Mouse (Mus musculus) neural tube, embryonic 12.5 days (tissue): Measurements from ENCODE around the gene Gmip. TPM values are rescaled to one million over a fixed set of nuclear protein-coding genes. Genes with fewer than 3 reads are reported as not detected.

Experiments used
- ATAC-seq: fragments of 200-750 bp; cut with Nextera tagmentation; 2 replicates; pipeline ENCODE4 v1.8.0; 2017; ENCODE audit warnings: low read depth, mild to moderate bottlenecking, moderate TSS enrichment, moderate library complexity; ENCODE audit not compliant: low FRiP score
- H3K27ac ChIP-seq: fragments of 300-500 bp; sonication (generic); 2 replicates; pipeline ENCODE4 v1.5.1; 2016
- H3K27me3 ChIP-seq: fragments of 300-500 bp; sonication (generic); replicated peaks from 2 replicates; pipeline ENCODE4 v1.6.1; 2016; ENCODE audit warnings: mild to moderate bottlenecking
- H3K36me3 ChIP-seq: fragments of 300-500 bp; sonication (generic); 2 replicates; pipeline ENCODE4 v1.6.1; 2016; ENCODE audit warnings: mild to moderate bottlenecking
- H3K4me1 ChIP-seq: fragments of 300-500 bp; sonication (generic); 2 replicates; pipeline ENCODE4 v1.6.1; 2016
- H3K4me2 ChIP-seq: fragments of 300-500 bp; sonication (generic); replicated peaks from 2 replicates; pipeline ENCODE4 v1.6.1; 2016; ENCODE audit warnings: mild to moderate bottlenecking
- H3K4me3 ChIP-seq: fragments of 300-500 bp; sonication (generic); 2 replicates; pipeline ENCODE4 v1.5.1; 2016
- H3K9ac ChIP-seq: fragments of 300-500 bp; sonication (generic); 2 replicates; pipeline ENCODE4 v1.6.1; 2016; ENCODE audit warnings: mild to moderate bottlenecking
- H3K9me3 ChIP-seq: fragments of 300-500 bp; sonication (generic); 2 replicates; pipeline ENCODE4 v1.6.1; 2016; ENCODE audit warnings: mild to moderate bottlenecking
- WGBS: fragments of 180-500 bp; shearing (Covaris S2); methylation state at CpG from one replicate; pipeline ENCODE4 v1.1.7; 2016; 5-methylcytosine and 5-hydroxymethylcytosine counted together
- polyA plus RNA-seq: library from polyadenylated mRNA; unstranded; fragments of >200 nt; fragmentation: Nextera tagmentation; extraction: Ambion mirVana; gene quantifications from 2 replicates; pipeline ENCODE4 v1.2.1, GENCODE M21; 2016

The Gmip gene
- polyA plus RNA-seq = 24.9 and 28.0 TPM in 2 replicates

- Histone ChIP-seq H3K4me2 (peak within 1 kb of the TSS; percentile 87), H3K27me3 (no peaks in the 10 kb centered on the region), H3K4me3 (peak within 1 kb of the TSS; percentile 47), H3K27ac (peak within 1 kb of the TSS; percentile 50; the same call in 1 of the 2 replicates), H3K4me1 (peaks cover 16% of the 10 kb centered on the region), H3K36me3 (peaks cover 55% of the 10 kb centered on the region), H3K9me3 (no peaks in the 10 kb centered on the region), H3K9ac (peak within 1 kb of the TSS; percentile 79)
- ATAC-seq = peak; percentile 78
- 5% methylated on average over 26 of the region's 28 CpGs for WGBS
These were observed at the start of gene Gmip for GRCm38 (mm10) chr8:69808094-69808863. Gene Gmip (plus strand): TSS chr8:69808679.

GRCm38 (mm10) chr8:69761814-69762445, 46.5 kb upstream of the Gmip start:
- H3K27me3 ChIP-seq = no peaks in the 10 kb centered on the region
- H3K4me3 ChIP-seq = no peak overlapping the region
- no peaks in the 10 kb centered on the region for H3K9me3 ChIP-seq
- no peak overlapping the region for H3K9ac ChIP-seq
- no peak overlapping the region for H3K4me2 ChIP-seq
- H3K36me3 ChIP-seq = peaks cover 64% of the 10 kb centered on the region
- no peak for ATAC-seq
- no peak overlapping the region for H3K27ac ChIP-seq
- no peaks in the 10 kb centered on the region for H3K4me1 ChIP-seq
- WGBS = 91% methylated on average over 4 of the region's 4 CpGs

- Histone ChIP-seq H3K36me3 (peaks cover 39% of the 10 kb centered on the region), H3K4me3 (no peak overlapping the region), H3K9ac (no peak overlapping the region), H3K9me3 (no peaks in the 10 kb centered on the region), H3K4me1 (peaks cover 19% of the 10 kb centered on the region), H3K4me2 (no peak overlapping the region), H3K27me3 (no peaks in the 10 kb centered on the region), H3K27ac (no peak overlapping the region)
- 91% methylated on average over 9 of the region's 9 CpGs for WGBS
- ATAC-seq = no peak
These were observed 37.3 kb upstream of the Gmip start for GRCm38 (mm10) chr8:69771221-69771620.

- peaks cover 32% of the 10 kb centered on the region for H3K36me3 ChIP-seq
- ATAC-seq = no peak
- H3K4me2 ChIP-seq = 0 out of 2 replicates have a peak overlapping the region, but pooled peaks have one; percentile 10
- H3K4me3 ChIP-seq = no peak overlapping the region
- H3K9me3 ChIP-seq = no peaks in the 10 kb centered on the region
- 80% methylated on average over 2 of the region's 2 CpGs for WGBS
- H3K4me1 ChIP-seq = peaks cover 19% of the 10 kb centered on the region
- no peak overlapping the region for H3K9ac ChIP-seq
- no peak overlapping the region for H3K27ac ChIP-seq
- no peaks in the 10 kb centered on the region for H3K27me3 ChIP-seq
These were observed 36.4 kb upstream of the Gmip start for GRCm38 (mm10) chr8:69772106-69772505.

GRCm38 (mm10) chr8:69774503-69775148, 33.9 kb upstream of the Gmip start, which contains the start of gene Gm20422:
Gene Gm20422 (minus strand): TSS chr8:69774886.
- Histone ChIP-seq H3K27me3 (no peaks in the 10 kb centered on the region), H3K9me3 (no peaks in the 10 kb centered on the region), H3K4me2 (peak within 1 kb of the TSS; percentile 69), H3K9ac (peak within 1 kb of the TSS; percentile 94), H3K4me1 (peaks cover 19% of the 10 kb centered on the region), H3K4me3 (peak within 1 kb of the TSS; percentile 77), H3K36me3 (peaks cover 8% of the 10 kb centered on the region), H3K27ac (peak within 1 kb of the TSS; percentile 99)
- peak; percentile 99 for ATAC-seq
- under 1% methylated on average over 41 of the region's 41 CpGs for WGBS

GRCm38 (mm10) chr8:69775149-69775534, 33.3 kb upstream of the Gmip start:
- peaks cover 4% of the 10 kb centered on the region; the same call in 1 of the 2 replicates for H3K36me3 ChIP-seq
- H3K27ac ChIP-seq = no peak overlapping the region
- 66% methylated on average over 2 of the region's 2 CpGs for WGBS
- ATAC-seq = peak; percentile 36; the same call in 1 of the 2 replicates
- H3K9ac ChIP-seq = no peak overlapping the region
- H3K4me1 ChIP-seq = peaks cover 19% of the 10 kb centered on the region
- H3K27me3 ChIP-seq = no peaks in the 10 kb centered on the region
- H3K9me3 ChIP-seq = no peaks in the 10 kb centered on the region
- H3K4me3 ChIP-seq = peak overlapping the region; percentile 77; the same call in 1 of the 2 replicates
- H3K4me2 ChIP-seq = peak overlapping the region; percentile 69

GRCm38 (mm10) chr8:69777111-69777510, 31.4 kb upstream of the Gmip start:
- H3K4me3 ChIP-seq = no peak overlapping the region
- no peak overlapping the region for H3K4me2 ChIP-seq
- no peak for ATAC-seq
- peaks cover 14% of the 10 kb centered on the region for H3K4me1 ChIP-seq
- H3K27ac ChIP-seq = no peak overlapping the region
- H3K9ac ChIP-seq = no peak overlapping the region
- no peaks in the 10 kb centered on the region for H3K9me3 ChIP-seq
- 68% methylated on average over 8 of the region's 12 CpGs for WGBS
- no peaks in the 10 kb centered on the region for H3K27me3 ChIP-seq
- no peaks in the 10 kb centered on the region for H3K36me3 ChIP-seq

- 90% methylated on average over 5 of the region's 5 CpGs for WGBS
- no peak for ATAC-seq
- Histone ChIP-seq H3K4me2 (no peak overlapping the region), H3K27me3 (no peaks in the 10 kb centered on the region), H3K36me3 (peaks cover 6% of the 10 kb centered on the region; the same call in 1 of the 2 replicates), H3K4me3 (no peak overlapping the region), H3K9ac (no peak overlapping the region), H3K27ac (no peak overlapping the region), H3K4me1 (peaks cover 13% of the 10 kb centered on the region), H3K9me3 (no peaks in the 10 kb centered on the region)
These were observed 19.4 kb upstream of the Gmip start for GRCm38 (mm10) chr8:69789105-69789504.

GRCm38 (mm10) chr8:69789731-69790130, 18.7 kb upstream of the Gmip start:
- no peaks in the 10 kb centered on the region for H3K9me3 ChIP-seq
- no peak overlapping the region for H3K4me2 ChIP-seq
- H3K27ac ChIP-seq = no peak overlapping the region
- ATAC-seq = no peak
- no peaks in the 10 kb centered on the region for H3K27me3 ChIP-seq
- H3K36me3 ChIP-seq = peaks cover 12% of the 10 kb centered on the region; the same call in 1 of the 2 replicates
- no peak overlapping the region for H3K9ac ChIP-seq
- no peak overlapping the region for H3K4me3 ChIP-seq
- peaks cover 13% of the 10 kb centered on the region for H3K4me1 ChIP-seq
- WGBS = 84% methylated on average over 5 of the region's 5 CpGs

GRCm38 (mm10) chr8:69790364-69790763, 18.1 kb upstream of the Gmip start:
- Histone ChIP-seq H3K27me3 (no peaks in the 10 kb centered on the region), H3K36me3 (peaks cover 18% of the 10 kb centered on the region), H3K4me3 (peak overlapping the region; percentile 97), H3K4me2 (peak overlapping the region; percentile 83), H3K27ac (no peak overlapping the region), H3K9ac (peak overlapping the region; percentile 87), H3K9me3 (no peaks in the 10 kb centered on the region), H3K4me1 (peaks cover 13% of the 10 kb centered on the region)
- ATAC-seq = peak; percentile 26; the same call in 1 of the 2 replicates
- WGBS = 34% methylated on average over 11 of the region's 11 CpGs

- peaks cover 13% of the 10 kb centered on the region for H3K4me1 ChIP-seq
- H3K9me3 ChIP-seq = no peaks in the 10 kb centered on the region
- peak within 1 kb of the TSS; percentile 51 for H3K27ac ChIP-seq
- H3K27me3 ChIP-seq = no peaks in the 10 kb centered on the region
- peak within 1 kb of the TSS; percentile 97 for H3K4me3 ChIP-seq
- under 1% methylated on average over 38 of the region's 38 CpGs for WGBS
- H3K36me3 ChIP-seq = peaks cover 23% of the 10 kb centered on the region
- peak within 1 kb of the TSS; percentile 83 for H3K4me2 ChIP-seq
- peak within 1 kb of the TSS; percentile 87 for H3K9ac ChIP-seq
- peak; percentile 96 for ATAC-seq
These were observed 17.6 kb upstream of the Gmip start, which contains the start of the genes Atp13a1 and Zfp866 for GRCm38 (mm10) chr8:69790773-69791367. Gene Atp13a1 (plus strand): TSS chr8:69791163. Gene Zfp866 (minus strand): TSS chr8:69791178.
